Mouse (Mus musculus): Measurements from ENCODE around the gene Zfp292. TPM values are rescaled to one million over a fixed set of nuclear protein-coding genes. Genes with fewer than 3 reads are reported as not detected.

The Zfp292 gene
- total RNA-seq, 2 experiments from 2014 or later = 26.5 to 26.7 TPM

DNA sequence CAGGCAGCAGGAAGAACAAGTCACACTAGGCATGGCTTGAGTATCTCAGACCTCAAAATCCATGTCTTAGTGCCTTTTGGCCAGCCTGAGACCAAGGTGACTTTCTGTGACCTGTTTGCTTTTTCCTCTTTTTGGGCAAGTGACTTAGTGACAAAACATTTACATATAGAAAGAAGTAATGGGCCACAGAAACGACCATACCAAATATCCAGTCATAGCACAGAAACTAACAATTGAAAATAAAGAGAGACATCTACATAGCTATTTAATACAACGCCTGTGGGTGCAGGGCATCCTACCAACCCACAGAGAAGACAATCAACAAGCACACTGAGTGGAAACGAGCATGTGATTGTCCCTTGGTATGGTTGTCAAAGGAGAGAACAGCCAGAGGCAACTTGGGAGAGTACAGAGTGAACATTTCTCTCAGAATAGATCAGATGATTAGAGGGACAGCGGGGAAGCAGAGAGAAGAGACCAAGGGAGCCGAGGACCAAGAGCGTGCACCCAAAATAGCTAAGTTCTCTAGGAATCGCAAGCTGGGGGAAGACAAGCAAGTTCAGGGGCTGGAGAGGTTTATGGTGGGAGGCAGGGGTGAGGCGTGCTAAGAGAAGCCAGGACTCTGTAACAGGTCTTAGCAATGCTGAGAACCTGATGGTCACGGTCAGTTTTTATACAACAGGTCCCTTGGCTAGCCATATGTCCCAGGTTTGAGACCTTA, 3.0 kb upstream of the Zfp292 start:
- intact Hi-C loops (cut with DNase I) = loop anchor here (5.0 to 10.0 kb wide), 2 partner anchors 108 to 201 kb away; partner anchors contain the start of genes Slc35a1 and Smim8
- DNase-seq (ENCODE audit: low spot score in 2 of 2) = no peak

DNA sequence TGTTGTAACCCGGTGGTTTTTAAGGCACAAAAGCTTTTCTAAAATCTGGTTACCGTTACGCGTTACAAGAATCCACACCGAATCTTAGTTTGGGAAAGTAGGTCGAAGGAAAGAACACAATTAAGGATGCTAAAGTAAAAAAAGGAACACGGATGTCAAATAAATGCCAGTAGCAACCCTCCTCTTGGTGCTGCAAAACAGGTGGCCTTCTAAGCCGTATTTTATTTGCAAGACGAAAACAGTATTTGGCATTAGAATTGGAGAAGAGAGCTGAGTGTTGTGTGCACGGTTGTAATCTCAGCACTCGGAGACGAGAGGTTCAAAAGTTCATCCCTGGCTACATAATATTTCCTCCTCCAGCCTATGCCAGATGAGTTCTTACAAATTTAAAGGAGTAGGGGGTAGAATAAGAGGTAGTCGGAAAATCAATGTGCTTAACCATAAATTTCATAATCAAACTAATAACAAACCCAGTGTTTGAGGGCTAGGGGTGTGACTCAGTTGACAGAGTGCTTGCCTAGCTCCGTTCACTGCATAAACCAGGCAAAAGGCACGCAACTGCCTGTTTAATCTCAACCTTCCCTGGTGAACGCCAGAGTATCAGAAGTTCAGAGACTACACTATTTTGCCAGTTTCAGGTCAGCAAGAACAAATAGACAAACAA, 738 bp upstream of the Zfp292 start:
- intact Hi-C loops (cut with DNase I) = loop anchor here (10.0 kb wide), 1 partner anchor 199 kb away; the partner anchor contains the start of gene Slc35a1
- no peak for DNase-seq (ENCODE audit: low spot score in 2 of 2)

- DNase-seq (ENCODE audit: low spot score in 2 of 2) = peak in 1 of 2 experiments; percentile 61
- intact Hi-C loops (cut with DNase I) = loop anchor here (10.0 kb wide), 1 partner anchor 198 kb away; the partner anchor contains the start of gene Slc35a1
Measured at GRCm38 (mm10) chr4:34882291-34882769, 430 bp downstream of the Zfp292 start.

DNA sequence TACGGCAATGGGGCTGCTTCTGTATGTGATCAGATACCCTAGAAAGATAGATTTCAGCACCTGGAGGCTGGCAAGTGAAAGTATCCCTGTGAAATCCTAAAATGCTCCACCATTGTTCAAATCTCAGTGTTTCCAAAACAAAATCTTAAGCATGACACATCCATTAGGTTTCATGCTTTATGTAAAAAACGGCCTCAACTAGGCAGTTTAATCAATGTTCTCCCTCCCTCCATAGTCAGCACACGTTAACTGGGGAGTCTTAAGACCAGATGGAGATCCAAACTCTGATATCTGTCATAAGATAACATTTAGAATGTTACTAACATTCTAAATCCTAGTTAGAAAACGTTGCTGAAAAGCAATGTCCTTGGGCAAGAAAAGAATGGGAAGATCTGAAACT, 909 bp downstream of the Zfp292 start:
- intact Hi-C loops (cut with DNase I) = loop anchor here (10.0 kb wide), 1 partner anchor 197 kb away; the partner anchor contains the start of gene Slc35a1

GRCm38 (mm10) chr4:34880921-34881650, 1.7 kb downstream of the Zfp292 start:
- intact Hi-C loops (cut with DNase I) = loop anchor here (10.0 kb wide), 1 partner anchor 196 kb away; the partner anchor contains the start of gene Slc35a1
- no peak for DNase-seq (ENCODE audit: low spot score in 2 of 2)

More for the DNA sequence above, 909 bp downstream of the Zfp292 start:
- no peak for DNase-seq (ENCODE audit: low spot score in 2 of 2)

DNA sequence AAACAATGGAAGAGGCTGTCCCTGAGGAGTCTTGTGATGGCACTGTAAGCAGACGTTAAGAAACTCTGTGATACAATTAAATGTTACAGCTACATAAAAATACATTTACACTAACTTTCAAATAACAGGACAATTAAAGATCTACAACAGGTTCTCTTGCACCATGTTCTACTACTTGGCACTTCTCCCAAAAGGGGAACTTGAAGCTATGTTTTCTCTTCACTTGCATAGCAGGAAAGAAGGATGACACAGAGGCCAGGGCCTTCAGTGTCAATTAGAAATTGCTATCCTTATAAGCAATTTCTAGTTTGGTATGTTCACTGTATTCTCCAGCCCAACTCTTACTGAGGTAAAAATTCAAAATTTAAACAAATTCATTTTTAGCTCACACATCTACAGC, 8.5 kb downstream of the Zfp292 start:
- intact Hi-C loops (cut with DNase I) = no loop called here

DNA sequence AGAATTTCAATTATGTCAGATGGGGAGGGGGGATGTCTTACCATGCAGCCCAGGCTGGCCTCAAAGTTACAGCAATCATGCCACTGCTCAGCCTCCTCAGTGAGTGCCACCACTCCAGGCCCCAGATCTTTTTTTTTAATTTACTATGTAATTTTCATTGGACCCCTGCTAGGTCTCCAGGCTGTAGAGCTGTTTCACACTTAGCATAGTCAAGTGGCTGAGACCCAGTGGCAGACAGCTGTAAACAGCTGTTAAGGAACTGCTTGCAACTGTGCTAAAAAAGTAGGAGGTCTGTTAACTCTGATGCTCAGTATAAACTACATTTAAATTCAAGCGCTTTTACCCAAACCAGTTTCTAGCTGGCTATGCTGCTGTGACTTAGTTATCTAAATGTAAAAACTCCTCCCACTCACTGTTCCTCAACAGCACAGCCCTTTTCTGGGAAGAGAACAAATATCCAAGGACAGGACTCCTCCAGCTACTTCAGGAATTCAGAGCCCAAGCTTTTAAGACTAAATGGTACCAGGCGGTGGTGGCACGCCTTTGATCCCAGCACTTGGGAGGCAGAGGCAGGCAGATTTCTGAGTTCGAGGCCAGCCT, 9.8 kb downstream of the Zfp292 start:
- peak in 1 of 2 experiments; percentile 24 for DNase-seq (ENCODE audit: low spot score in 2 of 2)
- intact Hi-C loops (cut with DNase I) = no loop called here

More for the DNA sequence above, 8.5 kb downstream of the Zfp292 start:
- no peak for DNase-seq (ENCODE audit: low spot score in 2 of 2)

GRCm38 (mm10) chr4:34869813-34870212, 12.9 kb downstream of the Zfp292 start:
- no peak for DNase-seq (ENCODE audit: low spot score in 2 of 2)
- intact Hi-C loops (cut with DNase I) = no loop called here

- no peak for DNase-seq (ENCODE audit: low spot score in 2 of 2)
- intact Hi-C loops (cut with DNase I) = no loop called here
Measured at GRCm38 (mm10) chr4:34861438-34861837, 21.3 kb downstream of the Zfp292 start.

GRCm38 (mm10) chr4:34859416-34859815, 23.3 kb downstream of the Zfp292 start:
- intact Hi-C loops (cut with DNase I) = no loop called here
- no peak for DNase-seq (ENCODE audit: low spot score in 2 of 2)

DNA sequence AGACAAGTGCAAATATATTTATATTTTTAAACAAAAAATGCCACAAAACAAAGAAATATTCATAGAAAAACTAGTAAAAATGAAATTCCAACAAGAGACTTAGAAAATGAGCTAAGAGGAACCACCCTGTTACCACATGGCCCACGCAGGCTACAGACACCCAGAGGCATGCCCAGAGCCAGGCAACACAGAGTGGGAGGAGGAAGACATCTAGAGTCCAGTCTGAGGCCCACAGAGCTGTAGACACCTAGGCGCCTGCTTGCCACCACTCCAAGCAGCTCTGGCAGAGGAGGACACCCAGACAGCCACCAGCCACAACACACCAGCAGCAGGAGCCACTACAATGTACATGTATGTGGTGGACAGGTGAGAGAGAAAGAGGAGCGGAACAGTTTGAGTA, 23.9 kb downstream of the Zfp292 start:
- no peak for DNase-seq (ENCODE audit: low spot score in 2 of 2)
- intact Hi-C loops (cut with DNase I) = no loop called here

GRCm38 (mm10) chr4:34855966-34856365, 26.8 kb downstream of the Zfp292 start:
- intact Hi-C loops (cut with DNase I) = no loop called here
- DNase-seq (ENCODE audit: low spot score in 2 of 2) = no peak

DNA sequence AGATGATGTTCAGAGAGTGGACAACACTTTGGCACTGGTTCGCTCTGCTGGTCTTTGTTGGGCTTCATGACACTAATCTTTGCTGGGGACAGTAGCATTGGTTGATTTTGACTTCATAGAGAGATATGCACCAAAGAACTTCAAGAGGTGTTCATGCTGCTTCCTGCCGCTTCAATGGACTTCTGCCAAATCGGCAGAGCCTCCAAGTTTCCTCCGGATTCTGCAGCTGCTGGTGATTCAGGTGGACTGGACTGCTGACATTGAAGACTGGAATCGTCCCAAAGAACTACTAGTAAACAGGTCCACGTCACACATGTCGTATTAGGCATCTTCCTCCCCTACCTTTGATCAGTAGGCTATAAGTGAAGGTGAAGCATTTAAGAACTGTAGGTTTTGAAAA, 30.7 kb downstream of the Zfp292 start:
- intact Hi-C loops (cut with DNase I) = no loop called here
- DNase-seq (ENCODE audit: low spot score in 2 of 2) = no peak

DNA sequence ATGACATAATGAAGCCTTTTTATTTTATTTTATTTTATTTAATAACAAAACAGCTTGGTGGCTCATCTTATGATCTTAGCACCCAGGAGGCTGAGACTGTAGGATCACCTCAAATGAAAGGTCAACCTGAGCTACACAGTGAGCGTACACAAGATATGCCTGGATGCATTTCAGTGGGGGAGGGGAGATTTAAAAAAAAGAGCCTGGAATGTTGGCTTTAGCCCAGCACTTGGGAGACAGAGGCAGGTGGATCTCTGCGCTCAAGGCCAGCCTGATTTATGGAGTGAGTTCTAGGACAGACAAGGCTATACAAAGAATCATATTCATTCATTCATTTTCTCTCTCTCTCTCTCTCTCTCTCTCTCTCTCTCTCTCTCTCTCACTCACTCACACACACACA, 32.6 kb downstream of the Zfp292 start:
- intact Hi-C loops (cut with DNase I) = no loop called here
- DNase-seq (ENCODE audit: low spot score in 2 of 2) = no peak

DNA sequence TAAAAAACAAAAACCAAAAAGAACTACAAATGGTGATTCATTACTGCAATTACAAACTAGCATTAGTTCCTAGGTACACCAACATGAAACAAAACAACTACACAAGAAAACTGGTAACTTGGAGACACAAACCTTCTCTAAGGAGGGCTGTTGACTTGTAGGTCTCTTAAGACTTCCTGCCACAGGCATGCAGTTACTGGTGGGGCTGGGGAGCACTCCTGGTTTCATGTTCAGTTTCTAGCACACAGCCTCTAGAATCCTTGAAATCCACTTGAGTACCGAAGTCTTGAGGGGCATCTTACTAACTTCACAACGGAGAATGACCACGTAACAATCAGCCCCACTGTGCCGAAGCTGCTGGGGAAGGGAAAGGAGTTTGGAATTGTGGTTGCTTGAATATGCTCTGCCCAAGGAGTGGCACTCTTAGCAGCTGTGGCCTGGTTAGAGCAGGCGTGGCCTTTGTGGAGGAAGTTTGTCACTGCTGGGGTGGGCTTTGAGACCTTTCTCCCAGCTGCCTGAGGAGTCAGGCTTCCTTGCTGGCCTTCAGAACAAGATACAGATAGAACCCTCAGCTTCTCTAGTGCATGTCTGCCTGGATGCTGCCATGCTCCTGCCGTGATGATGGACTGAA, 35.0 kb downstream of the Zfp292 start:
- intact Hi-C loops (cut with DNase I) = no loop called here
- DNase-seq (ENCODE audit: low spot score in 2 of 2) = no peak

- DNase-seq (ENCODE audit: low spot score in 2 of 2) = no peak
- intact Hi-C loops (cut with DNase I) = no loop called here
Measured at GRCm38 (mm10) chr4:34843839-34844238, 38.9 kb downstream of the Zfp292 start.

DNA sequence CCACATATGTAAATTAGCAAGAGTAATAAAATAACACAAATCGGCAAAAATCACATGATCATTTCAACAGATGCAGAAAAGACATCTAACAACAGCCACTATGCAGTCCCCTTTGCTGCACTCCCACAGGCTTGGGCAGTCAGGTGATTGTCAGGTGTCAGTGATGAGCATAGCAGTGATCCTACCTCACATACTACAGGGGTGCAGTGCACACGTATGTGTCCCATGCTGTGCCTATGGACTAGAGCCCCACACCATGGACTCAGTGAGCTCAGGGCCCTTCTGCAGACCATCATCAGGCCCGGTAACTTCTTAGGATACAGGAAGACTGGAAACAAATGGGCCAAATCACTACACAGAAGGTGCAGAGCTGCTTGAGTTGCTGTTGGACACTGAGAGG, 39.9 kb downstream of the Zfp292 start:
- intact Hi-C loops (cut with DNase I) = no loop called here
- no peak for DNase-seq (ENCODE audit: low spot score in 2 of 2)

DNA sequence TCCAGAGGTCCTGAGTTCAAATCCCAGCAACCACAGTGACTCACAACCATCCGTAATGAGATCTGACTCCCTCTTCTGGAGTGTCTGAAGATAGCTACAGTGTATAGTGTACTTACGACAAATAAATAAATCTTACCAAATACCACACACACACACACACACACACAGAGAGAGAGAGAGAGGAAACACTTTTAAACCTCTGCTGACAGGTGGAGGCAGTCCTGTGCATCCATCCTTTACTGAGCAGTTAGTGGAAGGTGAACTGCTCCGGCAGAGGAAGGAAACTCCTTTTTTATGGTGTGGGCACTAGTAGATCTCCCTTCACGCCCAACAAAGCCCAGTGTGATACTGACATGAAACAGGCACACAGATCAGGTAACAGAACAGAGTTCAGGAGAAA, 51.3 kb downstream of the Zfp292 start:
- no peak for DNase-seq (ENCODE audit: low spot score in 2 of 2)
- intact Hi-C loops (cut with DNase I) = no loop called here

GRCm38 (mm10) chr4:34829456-34829855, 53.3 kb downstream of the Zfp292 start:
- DNase-seq (ENCODE audit: low spot score in 2 of 2) = peak in 1 of 2 experiments; percentile 82
- intact Hi-C loops (cut with DNase I) = no loop called here
